Mouse (Mus musculus) limb, embryonic 11.5 days (tissue): ENCODE data around the gene D630003M21Rik. TPM values are rescaled to one million over a fixed set of nuclear protein-coding genes. Genes with fewer than 3 reads are reported as not detected.

Experiments
- ATAC-seq: fragments of 200-750 bp; cut with Nextera tagmentation; 2 replicates; pipeline ENCODE4 v1.8.0; 2017; ENCODE audit warnings: low read depth; ENCODE audit not compliant: insufficient number of reproducible peaks, low FRiP score, low TSS enrichment
- DNase-seq: peaks from one replicate; pipeline ENCODE4 v3.0.0-alpha.2; 2015; ENCODE audit warnings: low spot score
- H3K27ac ChIP-seq: fragments of 300-500 bp; sonication (generic); replicated peaks from 2 replicates; pipeline ENCODE4 v1.5.1; 2014; ENCODE audit warnings: low read depth, mild to moderate bottlenecking, low read length
- H3K27me3 ChIP-seq: fragments of 300-500 bp; sonication (generic); 2 replicates; pipeline ENCODE4 v1.6.1; 2014; ENCODE audit warnings: mild to moderate bottlenecking, low read length, mixed read lengths; ENCODE audit not compliant: control insufficient read depth, insufficient read depth
- H3K36me3 ChIP-seq: fragments of 300-500 bp; sonication (generic); 2 replicates; pipeline ENCODE4 v1.6.1; 2014; ENCODE audit warnings: mild to moderate bottlenecking, low read length, moderate library complexity, mixed read lengths; ENCODE audit not compliant: control insufficient read depth, insufficient read depth
- H3K4me1 ChIP-seq: fragments of 300-500 bp; sonication (generic); 2 replicates; pipeline ENCODE4 v1.6.1; 2014; ENCODE audit warnings: low read length, mixed read lengths; ENCODE audit not compliant: control insufficient read depth, insufficient read depth
- H3K4me2 ChIP-seq: fragments of 300-500 bp; sonication (generic); 2 replicates; pipeline ENCODE4 v1.6.1; 2014; ENCODE audit warnings: low read depth, mild to moderate bottlenecking, moderate library complexity; ENCODE audit not compliant: severe bottlenecking
- H3K4me3 ChIP-seq: fragments of 300-500 bp; sonication (generic); 2 replicates; pipeline ENCODE4 v1.5.1; 2014; ENCODE audit warnings: low read depth, low read length
- H3K9ac ChIP-seq: fragments of 300-500 bp; sonication (generic); 2 replicates; pipeline ENCODE4 v1.6.1; 2014; ENCODE audit warnings: mild to moderate bottlenecking, low read length
- H3K9me3 ChIP-seq: fragments of 300-500 bp; sonication (generic); 2 replicates; pipeline ENCODE4 v1.6.1; 2016; ENCODE audit warnings: low read length; ENCODE audit not compliant: control insufficient read depth
- WGBS: fragments of 180-500 bp; shearing (Covaris S2); extraction: QIAGEN DNeasy Blood & Tissue Kit; methylation state at CpG from one replicate; pipeline ENCODE4 v1.1.7; 2014; 5-methylcytosine and 5-hydroxymethylcytosine counted together
- polyA plus RNA-seq: library from polyadenylated mRNA; unstranded; fragments of >200 nt; fragmentation: Nextera tagmentation; extraction: Ambion mirVana; gene quantifications from 2 replicates; pipeline ENCODE4 v1.2.1, GENCODE M21; 2014

Gene D630003M21Rik
- polyA plus RNA-seq, 1 experiment from 2014 or later: 3.2 TPM

- Histone ChIP-seq H3K27me3 (no peaks in the 10 kb centered on the region), H3K4me2 (no peak overlapping the region), H3K36me3 (no peaks in the 10 kb centered on the region), H3K27ac (no peak overlapping the region), H3K4me3 (no peak overlapping the region), H3K4me1 (no peaks in the 10 kb centered on the region; the same call in 1 of the 2 replicates), H3K9me3 (no peaks in the 10 kb centered on the region), H3K9ac (no peak overlapping the region)
- DNase-seq (no peak), ATAC-seq (no peak)
- 83% methylated on average over 4 of the region's 4 CpGs for WGBS
Observed at GRCm38 (mm10) chr2:158245072-158245817, 16.2 kb upstream of the D630003M21Rik start.

- no peak for DNase-seq
- no peaks in the 10 kb centered on the region for H3K9me3 ChIP-seq
Observed at GRCm38 (mm10) chr2:158243129-158243870, 14.3 kb upstream of the D630003M21Rik start.

GRCm38 (mm10) chr2:158242170-158242896 is 13.3 kb upstream of the D630003M21Rik start:
- Histone ChIP-seq H3K9me3 (no peaks in the 10 kb centered on the region), H3K27ac (no peak overlapping the region), H3K4me2 (no peak overlapping the region), H3K9ac (no peak overlapping the region), H3K27me3 (no peaks in the 10 kb centered on the region), H3K4me1 (no peaks in the 10 kb centered on the region; the same call in 1 of the 2 replicates), H3K4me3 (no peak overlapping the region), H3K36me3 (no peaks in the 10 kb centered on the region)
- DNase-seq (no peak), ATAC-seq (no peak)
- 89% methylated on average over 18 of the region's 18 CpGs for WGBS

More at GRCm38 (mm10) chr2:158243129-158243870, 14.3 kb upstream of the D630003M21Rik start:
- Histone ChIP-seq H3K4me3 (no peak overlapping the region), H3K9ac (no peak overlapping the region), H3K4me2 (no peak overlapping the region), H3K36me3 (no peaks in the 10 kb centered on the region), H3K27ac (no peak overlapping the region), H3K27me3 (no peaks in the 10 kb centered on the region), H3K4me1 (no peaks in the 10 kb centered on the region; the same call in 1 of the 2 replicates)
- WGBS: 79% methylated on average over 18 of the region's 18 CpGs
- ATAC-seq: no peak

GRCm38 (mm10) chr2:158241126-158241738 is 12.2 kb upstream of the D630003M21Rik start:
- no peak overlapping the region for H3K9ac ChIP-seq
- no peak overlapping the region for H3K27ac ChIP-seq
- no peaks in the 10 kb centered on the region for H3K27me3 ChIP-seq
- ATAC-seq (no peak), DNase-seq (no peak)
- no peaks in the 10 kb centered on the region for H3K36me3 ChIP-seq
- no peak overlapping the region for H3K4me2 ChIP-seq
- 78% methylated on average over 5 of the region's 5 CpGs for WGBS
- H3K4me3 ChIP-seq: no peak overlapping the region
- no peaks in the 10 kb centered on the region; the same call in 1 of the 2 replicates for H3K4me1 ChIP-seq
- no peaks in the 10 kb centered on the region for H3K9me3 ChIP-seq

GRCm38 (mm10) chr2:158238101-158238500 is 9.1 kb upstream of the D630003M21Rik start:
- Histone ChIP-seq H3K27ac (no peak overlapping the region), H3K27me3 (no peaks in the 10 kb centered on the region), H3K4me3 (no peak overlapping the region), H3K4me1 (no peaks in the 10 kb centered on the region), H3K9ac (no peak overlapping the region), H3K9me3 (no peaks in the 10 kb centered on the region), H3K4me2 (no peak overlapping the region), H3K36me3 (no peaks in the 10 kb centered on the region)
- ATAC-seq (no peak), DNase-seq (no peak)
- WGBS: 86% methylated on average over 5 of the region's 5 CpGs

- no peak overlapping the region for H3K9ac ChIP-seq
- H3K4me1 ChIP-seq: no peaks in the 10 kb centered on the region
- no peak overlapping the region for H3K27ac ChIP-seq
- no peak overlapping the region for H3K4me3 ChIP-seq
- ATAC-seq (no peak), DNase-seq (no peak)
- H3K36me3 ChIP-seq: no peaks in the 10 kb centered on the region
- no peaks in the 10 kb centered on the region for H3K9me3 ChIP-seq
- H3K4me2 ChIP-seq: no peak overlapping the region
- H3K27me3 ChIP-seq: no peaks in the 10 kb centered on the region
Observed at GRCm38 (mm10) chr2:158236698-158237097, 7.7 kb upstream of the D630003M21Rik start.

GRCm38 (mm10) chr2:158233106-158233505 is 4.1 kb upstream of the D630003M21Rik start:
- H3K9me3 ChIP-seq: no peaks in the 10 kb centered on the region
- DNase-seq: no peak

GRCm38 (mm10) chr2:158232414-158232813 is 3.4 kb upstream of the D630003M21Rik start:
- no peak for ATAC-seq
- Histone ChIP-seq H3K4me2 (no peak overlapping the region), H3K4me3 (no peak overlapping the region), H3K9me3 (no peaks in the 10 kb centered on the region), H3K27me3 (no peaks in the 10 kb centered on the region), H3K9ac (no peak overlapping the region), H3K36me3 (no peaks in the 10 kb centered on the region), H3K4me1 (peaks cover 5% of the 10 kb centered on the region; the same call in 1 of the 2 replicates), H3K27ac (no peak overlapping the region)
- DNase-seq: no peak
- 62% methylated on average over 3 of the region's 3 CpGs for WGBS

More at GRCm38 (mm10) chr2:158233106-158233505, 4.1 kb upstream of the D630003M21Rik start:
- ATAC-seq: no peak
- Histone ChIP-seq H3K27ac (no peak overlapping the region), H3K9ac (no peak overlapping the region), H3K27me3 (no peaks in the 10 kb centered on the region), H3K4me3 (no peak overlapping the region), H3K4me1 (peaks cover 5% of the 10 kb centered on the region; the same call in 1 of the 2 replicates), H3K4me2 (no peak overlapping the region), H3K36me3 (no peaks in the 10 kb centered on the region)
- WGBS: 80% methylated on average over 3 of the region's 3 CpGs
